Comparison of ENCODE assay signal across 8 mouse cellular contexts in the genomic region with DNA sequence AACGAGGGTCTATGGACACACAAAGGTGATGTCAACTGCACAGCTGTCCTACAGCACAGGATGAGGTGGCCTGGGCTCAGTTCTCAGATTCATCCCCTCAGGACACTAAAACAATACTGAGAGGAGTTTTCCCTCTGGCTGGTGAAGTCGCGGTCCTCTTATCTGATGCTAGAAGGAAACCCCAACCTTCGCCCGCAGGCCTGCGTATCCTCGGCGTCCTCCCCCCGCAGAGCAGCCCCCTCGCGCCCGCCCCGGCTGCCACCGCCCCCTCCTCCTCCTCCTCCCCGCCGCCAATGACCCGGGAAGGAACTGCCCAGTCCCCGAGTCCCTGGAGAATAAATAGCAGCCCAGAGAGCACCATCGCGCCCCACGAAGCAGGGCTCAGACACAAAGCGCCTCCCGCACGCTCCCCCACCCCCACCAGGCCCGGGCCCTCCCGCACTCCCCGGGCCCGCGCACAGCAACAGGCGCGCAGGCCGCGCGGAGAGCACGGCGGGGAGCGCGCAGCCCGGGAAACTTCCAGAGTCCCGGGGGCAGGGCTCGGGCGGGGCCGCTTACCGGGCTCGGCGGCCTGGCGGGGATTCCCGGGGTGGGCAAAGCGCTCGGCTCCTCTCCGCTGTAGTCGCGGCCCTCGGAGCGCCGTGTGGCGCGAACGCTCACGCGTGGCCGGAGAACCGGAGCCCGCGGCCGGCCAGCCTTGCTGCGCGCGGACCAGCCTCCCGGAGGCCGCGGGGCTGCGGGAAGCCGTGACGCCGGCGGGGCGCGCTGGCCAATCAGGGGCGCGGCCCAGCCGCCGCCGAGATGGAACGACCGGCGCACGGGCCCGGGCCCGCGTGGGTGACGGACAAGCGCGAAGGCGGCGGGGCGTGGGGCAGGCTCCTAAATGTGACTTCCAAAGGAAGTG. TPM values are rescaled to one million over a fixed set of nuclear protein-coding genes. Genes with fewer than 3 reads are reported as not detected.
DNase-seq lines count a peak whose midpoint lies in the region; ATAC-seq and TF ChIP-seq lines count a peak whose summit lies in the region.

A gene (minus strand): TSS at position 738 of the 904 bp plus-strand sequence.

- H3K27ac ChIP-seq in hindbrain, embryonic 10.5 days: peak within 1 kb of the TSS; percentile 99
- H3K27ac ChIP-seq in lung, embryonic 15.5 days: peak within 1 kb of the TSS; percentile 92

- WGBS in hindbrain, embryonic 10.5 days: under 1% methylated on average over 97 of the region's 97 CpGs
- whole genome bisulfite sequencing in lung, embryonic 15.5 days: under 1% methylated on average over 97 of the region's 97 CpGs

- CTCF ChIA-PET in Patski (lab: Charles Lee): no interaction called here

- no peak for DNase-seq in Patski (ENCODE audit: low read depth, low spot score)
- DNase-seq in cerebellum, postnatal 14 days: peak; percentile 73 to 83
- DNase-seq in frontal cortex, postnatal 25 days (ENCODE audit: low spot score in 2 of 2): peak; percentile 30 to 34
- DNase-seq in hindbrain, embryonic 10.5 days (ENCODE audit: low spot score): peak; percentile 79
- DNase-seq in layer of hippocampus, postnatal 10 days (ENCODE audit: low spot score in 2 of 2): peak; percentile 60 to 71
- DNase-seq in retina, embryonic 14.5 days (ENCODE audit: low spot score): peak; percentile 76

- no peaks in the 10 kb centered on the region for H3K27me3 ChIP-seq in Patski
- peaks cover 7% of the 10 kb centered on the region; the same call in 1 of the 2 replicates for H3K27me3 ChIP-seq in hindbrain, embryonic 10.5 days (ENCODE audit: insufficient read depth, poor library complexity, severe bottlenecking)
- no peaks in the 10 kb centered on the region for H3K27me3 ChIP-seq in lung, embryonic 15.5 days

- peak; percentile 93 for ATAC-seq in Patski
- ATAC-seq in lung, embryonic 15.5 days (ENCODE audit: borderline replicate concordance, extremely low read depth, low FRiP score, low TSS enrichment): peak; percentile 90
- no peak for ATAC-seq in inflammation-experienced regulatory T-cells, adult 6 months

- POLR2A ChIA-PET in Patski (lab: Charles Lee): no interaction called here

- H3K9ac ChIP-seq in lung, embryonic 15.5 days: peak within 1 kb of the TSS; percentile 84

- in situ Hi-C loops in Patski (cut with MboI; ENCODE audit: low pct_unique_long_range_greater_than_20kb): no loop called here

- peak within 1 kb of the TSS; percentile 69 for H3K4me2 ChIP-seq in lung, embryonic 15.5 days

- peaks cover 22% of the 10 kb centered on the region for H3K4me1 ChIP-seq in hindbrain, embryonic 10.5 days (replicated peaks)
- H3K4me1 ChIP-seq in lung, embryonic 15.5 days: peaks cover 14% of the 10 kb centered on the region; the same call in 1 of the 2 replicates

- no peak for TF ChIP-seq CTCF in Patski (IDR thresholded peaks at IDR 0.05)

- no peaks in the 10 kb centered on the region for H3K9me3 ChIP-seq in hindbrain, embryonic 10.5 days
- H3K9me3 ChIP-seq in lung, embryonic 15.5 days: no peaks in the 10 kb centered on the region

- H3K4me3 ChIP-seq in hindbrain, embryonic 10.5 days: peak within 1 kb of the TSS; percentile 86
- H3K4me3 ChIP-seq in lung, embryonic 15.5 days: peak within 1 kb of the TSS; percentile 80

- no peaks in the 10 kb centered on the region for H3K36me3 ChIP-seq in hindbrain, embryonic 10.5 days
- no peaks in the 10 kb centered on the region for H3K36me3 ChIP-seq in lung, embryonic 15.5 days

RNA-seq across cellular contexts. Expression of the gene that starts here (rescaled TPM):
- polyA plus RNA-seq in Patski (2021): 27.0 TPM
- polyA plus RNA-seq in hindbrain, embryonic 10.5 days (2016; fragmentation: Nextera tagmentation; extraction: Ambion mirVana): 35.1 and 44.2 TPM in 2 replicates
- total RNA-seq in layer of hippocampus, postnatal 10 days (2021): 10 to 100 TPM; 40.9 to 45.2 TPM
- polyA plus RNA-seq in lung, embryonic 15.5 days (2015; fragmentation: Nextera tagmentation; extraction: Ambion mirVana): 29.7 and 32.4 TPM in 2 replicates
- under 1 TPM in 1 of 3 experiments, not detected in 2; 0.90 TPM for polyA plus RNA-seq in inflammation-experienced regulatory T-cells, adult 6 months (2017; shearing (Covaris generic))

Comparison
In these comparisons a context has a peak if more than half of its experiments do, and no peak if none do; other contexts are left out.
1. RNA of the gene that starts here (polyA plus RNA-seq): 35.1 to 44.2 TPM in hindbrain, embryonic 10.5 days, 29.7 to 32.4 TPM in lung, embryonic 15.5 days and 27.0 TPM in Patski (single experiment); 0.90 TPM in inflammation-experienced regulatory T-cells, adult 6 months; every median in the first group is over 10 times any median in the second.